Mouse (Mus musculus) macrophage (primary cell): ENCODE measurements around the gene Rpl18a. TPM values are rescaled to one million over a fixed set of nuclear protein-coding genes. Genes with fewer than 3 reads are reported as not detected.

Source experiments
- H3K27ac ChIP-seq: fragments of 350-480 bp; formaldehyde crosslinking; 2 replicates; pipeline ENCODE4 v1.9.0; 2021
- H3K36me3 ChIP-seq: fragments of 350-480 bp; formaldehyde crosslinking; 2 replicates; pipeline ENCODE4 v1.9.0; 2021; ENCODE audit errors: inconsistent target
- H3K4me3 ChIP-seq: fragments of 350-480 bp; formaldehyde crosslinking; 2 replicates; pipeline ENCODE4 v1.9.0; 2021; ENCODE audit errors: inconsistent target
- H3K79me2 ChIP-seq: fragments of 350-480 bp; formaldehyde crosslinking; 2 replicates; pipeline ENCODE4 v1.9.0; 2021; ENCODE audit errors: inconsistent target
- WGBS: methylation state at CpG from one replicate; pipeline ENCODE4 v1.1.7; 2026; ENCODE audit warnings: inconsistent platforms; ENCODE audit not compliant: missing documents; 5-methylcytosine and 5-hydroxymethylcytosine counted together
- polyA plus RNA-seq: library from polyadenylated mRNA; stranded (reverse); fragments of 250-400 nt; gene quantifications from 3 replicates; pipeline ENCODE4 v1.2.4, GENCODE M21; 2018; ENCODE audit warnings: inconsistent platforms
- total RNA-seq, 78 experiments: library from RNA; depleted of rRNA; stranded (reverse); fragments of 250-400 nt; gene quantifications; 1 replicate in 9 of 78; 2 replicates in 24 of 78; 3 replicates in 43 of 78; 4 replicates in 2 of 78; pipeline ENCODE4 v1.2.4; 2018; ENCODE audit warnings: inconsistent platforms in 56 of 78

Gene Rpl18a
- 100 to 1,000 TPM in 1 of 26 experiments, 10 to 100 TPM in 25; 34.5 to 323 (median 44.7) TPM for total RNA-seq (2018; cell fraction: chromatin; rRNA removed)
- total RNA-seq (2018; cell fraction: cytosol; rRNA removed), result 1,000 to 10,000 TPM in 17 of 26 experiments, 100 to 1,000 TPM in 9; 795 to 2,066 (median 1,262) TPM
- total RNA-seq (2018; cell fraction: nucleus; rRNA removed), result 100 to 1,000 TPM; 112 to 327 (median 178) TPM
- polyA plus RNA-seq, result 1,516 to 2,224 TPM (median 1,908 TPM) in 3 replicates

GRCm38 (mm10) chr8:70897021-70897680 lies at the start of gene Rpl18a:
Gene Rpl18a (minus strand): TSS chr8:70897412.
- peak within 1 kb of the TSS; percentile 70 for H3K27ac ChIP-seq
- H3K36me3 ChIP-seq, result peaks cover 20% of the 10 kb centered on the region
- under 1% methylated on average over 41 of the region's 60 CpGs for WGBS
- H3K4me3 ChIP-seq, result peak within 1 kb of the TSS; percentile 90
- peaks cover 15% of the 10 kb centered on the region for H3K79me2 ChIP-seq

- Histone ChIP-seq H3K27ac (peak overlapping the region; percentile 4; the same call in 1 of the 2 replicates), H3K4me3 (no peak overlapping the region), H3K79me2 (no peaks in the 10 kb centered on the region), H3K36me3 (no peaks in the 10 kb centered on the region)
- WGBS, result 0% methylated on average over 1 of the region's 1 CpGs
These were observed 46.0 kb upstream of the Rpl18a start for GRCm38 (mm10) chr8:70943187-70943586.

- H3K27ac ChIP-seq, result 0 out of 2 replicates have a peak overlapping the region, but pooled peaks have one; percentile 22
- no peaks in the 10 kb centered on the region for H3K36me3 ChIP-seq
- H3K79me2 ChIP-seq, result no peaks in the 10 kb centered on the region
- no peak overlapping the region for H3K4me3 ChIP-seq
- WGBS, result 76% methylated on average over 2 of the region's 2 CpGs
These were observed 44.3 kb upstream of the Rpl18a start for GRCm38 (mm10) chr8:70941478-70941877.

- no peaks in the 10 kb centered on the region for H3K79me2 ChIP-seq
- H3K4me3 ChIP-seq, result no peak overlapping the region
- no peaks in the 10 kb centered on the region for H3K36me3 ChIP-seq
- H3K27ac ChIP-seq, result no peak overlapping the region
- WGBS, result 96% methylated on average over 6 of the region's 6 CpGs
These were observed 40.0 kb upstream of the Rpl18a start for GRCm38 (mm10) chr8:70937200-70937599.

GRCm38 (mm10) chr8:70934786-70935185 lies 37.6 kb upstream of the Rpl18a start:
- H3K36me3 ChIP-seq, result no peaks in the 10 kb centered on the region
- H3K27ac ChIP-seq, result no peak overlapping the region
- H3K79me2 ChIP-seq, result no peaks in the 10 kb centered on the region
- H3K4me3 ChIP-seq, result no peak overlapping the region
- 77% methylated on average over 7 of the region's 7 CpGs for WGBS

- H3K27ac ChIP-seq, result no peak overlapping the region
- WGBS, result 96% methylated on average over 4 of the region's 4 CpGs
- H3K4me3 ChIP-seq, result no peak overlapping the region
- no peaks in the 10 kb centered on the region for H3K36me3 ChIP-seq
- H3K79me2 ChIP-seq, result no peaks in the 10 kb centered on the region
These were observed 35.8 kb upstream of the Rpl18a start for GRCm38 (mm10) chr8:70933036-70933435.

GRCm38 (mm10) chr8:70931731-70932130 lies 34.5 kb upstream of the Rpl18a start:
- Histone ChIP-seq H3K4me3 (no peak overlapping the region), H3K27ac (no peak overlapping the region), H3K36me3 (no peaks in the 10 kb centered on the region), H3K79me2 (no peaks in the 10 kb centered on the region)
- WGBS, result 96% methylated on average over 11 of the region's 11 CpGs

- Histone ChIP-seq H3K4me3 (no peak overlapping the region), H3K36me3 (no peaks in the 10 kb centered on the region), H3K27ac (no peak overlapping the region), H3K79me2 (no peaks in the 10 kb centered on the region)
- 70% methylated on average over 5 of the region's 5 CpGs for WGBS
These were observed 31.6 kb upstream of the Rpl18a start for GRCm38 (mm10) chr8:70928778-70929322.

GRCm38 (mm10) chr8:70928096-70928495 lies 30.9 kb upstream of the Rpl18a start:
- no peaks in the 10 kb centered on the region for H3K79me2 ChIP-seq
- no peak overlapping the region for H3K4me3 ChIP-seq
- H3K36me3 ChIP-seq, result no peaks in the 10 kb centered on the region
- no peak overlapping the region for H3K27ac ChIP-seq
- 94% methylated on average over 3 of the region's 3 CpGs for WGBS

- Histone ChIP-seq H3K36me3 (no peaks in the 10 kb centered on the region), H3K79me2 (no peaks in the 10 kb centered on the region), H3K4me3 (no peak overlapping the region), H3K27ac (no peak overlapping the region)
- 90% methylated on average over 5 of the region's 5 CpGs for WGBS
These were observed 29.2 kb upstream of the Rpl18a start for GRCm38 (mm10) chr8:70926396-70926795.

GRCm38 (mm10) chr8:70925754-70926153 lies 28.5 kb upstream of the Rpl18a start:
- Histone ChIP-seq H3K79me2 (no peaks in the 10 kb centered on the region), H3K36me3 (no peaks in the 10 kb centered on the region), H3K27ac (no peak overlapping the region), H3K4me3 (no peak overlapping the region)
- 98% methylated on average over 4 of the region's 4 CpGs for WGBS

- WGBS, result 89% methylated on average over 4 of the region's 4 CpGs
- Histone ChIP-seq H3K79me2 (no peaks in the 10 kb centered on the region), H3K4me3 (no peak overlapping the region), H3K36me3 (peaks cover 1% of the 10 kb centered on the region; the same call in 1 of the 2 replicates), H3K27ac (no peak overlapping the region)
These were observed 26.9 kb upstream of the Rpl18a start for GRCm38 (mm10) chr8:70924151-70924550.

GRCm38 (mm10) chr8:70920049-70920922 lies 23.1 kb upstream of the Rpl18a start:
- Histone ChIP-seq H3K79me2 (peaks cover 34% of the 10 kb centered on the region), H3K4me3 (no peak overlapping the region), H3K36me3 (peaks cover 39% of the 10 kb centered on the region), H3K27ac (no peak overlapping the region)
- WGBS, result 95% methylated on average over 6 of the region's 9 CpGs

GRCm38 (mm10) chr8:70914704-70915103 lies 17.5 kb upstream of the Rpl18a start:
- Histone ChIP-seq H3K27ac (no peak overlapping the region), H3K79me2 (peaks cover 86% of the 10 kb centered on the region), H3K4me3 (no peak overlapping the region), H3K36me3 (peaks cover 51% of the 10 kb centered on the region)
- 90% methylated on average over 17 of the region's 17 CpGs for WGBS
